Mouse (Mus musculus) thymus, adult 2 months (tissue): ENCODE data around the gene 4930404N11Rik.

ENCODE experiments used
- CTCF ChIP-seq: fragments of 200-500 bp; IDR thresholded peaks from 2 replicates; pipeline ENCODE4 v1.5.1; 2012; ENCODE audit warnings: mild to moderate bottlenecking, control low read depth, low read length, moderate library complexity, borderline replicate concordance; ENCODE audit not compliant: control insufficient read depth, poor library complexity, insufficient read depth; ENCODE audit errors: extremely low read depth
- POLR2A ChIP-seq: fragments of 200-500 bp; IDR thresholded peaks from 2 replicates; pipeline ENCODE4 v1.6.1; 2012; ENCODE audit warnings: mild to moderate bottlenecking, low read length, control low read depth, moderate library complexity; ENCODE audit not compliant: control insufficient read depth, poor library complexity, insufficient read depth; ENCODE audit errors: extremely low read depth

- TF ChIP-seq POLR2A (no peak), CTCF (no peak)
Measured at GRCm38 (mm10) chr10:81410981-81411380, 45.4 kb upstream of the 4930404N11Rik start.
